Mouse (Mus musculus) forebrain, embryonic 13.5 days (tissue): ENCODE results near the gene Dysf. TPM values are rescaled to one million over a fixed set of nuclear protein-coding genes. Genes with fewer than 3 reads are reported as not detected.
"Not testable (repeated sequence)": the region's sequence is repeated elsewhere in the genome, so short reads cannot be mapped to it uniquely, and the experiment has no call there.

Experiments used
- ATAC-seq: fragments of 200-750 bp; cut with Nextera tagmentation; 2 replicates; pipeline ENCODE4 v1.8.0; 2017
- H3K27ac ChIP-seq: fragments of 300-500 bp; sonication (generic); 2 replicates; pipeline ENCODE4 v1.5.1; 2015; ENCODE audit warnings: inconsistent platforms, mild to moderate bottlenecking, moderate library complexity
- H3K27me3 ChIP-seq: fragments of 300-500 bp; sonication (generic); 2 replicates; pipeline ENCODE4 v1.6.1; 2015; ENCODE audit warnings: mild to moderate bottlenecking, inconsistent platforms
- H3K36me3 ChIP-seq: fragments of 300-500 bp; sonication (generic); 2 replicates; pipeline ENCODE4 v1.6.1; 2015; ENCODE audit warnings: mild to moderate bottlenecking, inconsistent platforms; ENCODE audit not compliant: poor library complexity, severe bottlenecking
- H3K4me1 ChIP-seq: fragments of 300-500 bp; sonication (generic); 2 replicates; pipeline ENCODE4 v1.6.1; 2015; ENCODE audit warnings: inconsistent platforms
- H3K4me2 ChIP-seq: fragments of 300-500 bp; sonication (generic); 2 replicates; pipeline ENCODE4 v1.6.1; 2015; ENCODE audit warnings: inconsistent platforms, mild to moderate bottlenecking, moderate library complexity
- H3K4me3 ChIP-seq: fragments of 300-500 bp; sonication (generic); 2 replicates; pipeline ENCODE4 v1.5.1; 2015; ENCODE audit warnings: mild to moderate bottlenecking, inconsistent platforms
- H3K9ac ChIP-seq: fragments of 300-500 bp; sonication (generic); 2 replicates; pipeline ENCODE4 v1.6.1; 2015; ENCODE audit warnings: mild to moderate bottlenecking, inconsistent platforms
- H3K9me3 ChIP-seq: fragments of 300-500 bp; sonication (generic); replicated peaks from 2 replicates; pipeline ENCODE4 v1.6.1; 2016; ENCODE audit warnings: inconsistent platforms
- WGBS: fragments of 180-500 bp; shearing (Covaris S2); methylation state at CpG from one replicate; pipeline ENCODE4 v1.1.7; 2015; 5-methylcytosine and 5-hydroxymethylcytosine counted together
- polyA plus RNA-seq: library from polyadenylated mRNA; unstranded; fragments of >200 nt; fragmentation: Nextera tagmentation; extraction: Ambion mirVana; gene quantifications from 2 replicates; pipeline ENCODE4 v1.2.1, GENCODE M21; 2015

Gene Dysf
- polyA plus RNA-seq, 1 experiment from 2014 or later: 1.3 TPM

GRCm38 (mm10) chr6:84020002-84020401, 11.6 kb downstream of the Dysf start:
- H3K9ac ChIP-seq: no peak overlapping the region
- WGBS: 88% methylated on average over 4 of the region's 4 CpGs
- H3K4me3 ChIP-seq: no peak overlapping the region
- no peaks in the 10 kb centered on the region for H3K9me3 ChIP-seq
- no peak overlapping the region for H3K27ac ChIP-seq
- H3K4me1 ChIP-seq: peaks cover 8% of the 10 kb centered on the region
- peaks cover 27% of the 10 kb centered on the region for H3K27me3 ChIP-seq
- no peaks in the 10 kb centered on the region for H3K36me3 ChIP-seq
- ATAC-seq: no peak
- H3K4me2 ChIP-seq: no peak overlapping the region

- peaks cover 27% of the 10 kb centered on the region for H3K27me3 ChIP-seq
- H3K4me2 ChIP-seq: no peak overlapping the region
- no peak for ATAC-seq
- no peak overlapping the region for H3K9ac ChIP-seq
- 75% methylated on average over 3 of the region's 3 CpGs for WGBS
- no peaks in the 10 kb centered on the region for H3K36me3 ChIP-seq
- H3K27ac ChIP-seq: no peak overlapping the region
- H3K4me1 ChIP-seq: peaks cover 8% of the 10 kb centered on the region
- H3K9me3 ChIP-seq: no peaks in the 10 kb centered on the region
- H3K4me3 ChIP-seq: no peak overlapping the region
These were observed 13.6 kb downstream of the Dysf start for GRCm38 (mm10) chr6:84021990-84022389.

GRCm38 (mm10) chr6:84025636-84026035, 17.2 kb downstream of the Dysf start:
- Histone ChIP-seq H3K4me1 (no peaks in the 10 kb centered on the region), H3K9ac (no peak overlapping the region), H3K36me3 (no peaks in the 10 kb centered on the region), H3K9me3 (no peaks in the 10 kb centered on the region), H3K27ac (no peak overlapping the region), H3K4me2 (no peak overlapping the region), H3K4me3 (no peak overlapping the region), H3K27me3 (no peaks in the 10 kb centered on the region)
- WGBS: 85% methylated on average over 3 of the region's 3 CpGs
- no peak for ATAC-seq

- no peaks in the 10 kb centered on the region for H3K9me3 ChIP-seq
- no peaks in the 10 kb centered on the region for H3K36me3 ChIP-seq
- H3K4me3 ChIP-seq: no peak overlapping the region
- no peak for ATAC-seq
- H3K4me2 ChIP-seq: no peak overlapping the region
- H3K27me3 ChIP-seq: no peaks in the 10 kb centered on the region
- no peak overlapping the region for H3K9ac ChIP-seq
- H3K27ac ChIP-seq: no peak overlapping the region
- H3K4me1 ChIP-seq: no peaks in the 10 kb centered on the region
These were observed 20.4 kb downstream of the Dysf start for GRCm38 (mm10) chr6:84028791-84029190.

GRCm38 (mm10) chr6:84029775-84030174, 21.4 kb downstream of the Dysf start:
- Histone ChIP-seq H3K27ac (no peak overlapping the region), H3K9ac (no peak overlapping the region), H3K36me3 (no peaks in the 10 kb centered on the region), H3K4me3 (no peak overlapping the region), H3K9me3 (no peaks in the 10 kb centered on the region), H3K4me2 (no peak overlapping the region), H3K4me1 (no peaks in the 10 kb centered on the region), H3K27me3 (no peaks in the 10 kb centered on the region)
- 92% methylated on average over 7 of the region's 7 CpGs for WGBS
- ATAC-seq: no peak

GRCm38 (mm10) chr6:84032516-84032915, 24.1 kb downstream of the Dysf start:
- not testable (repeated sequence) for H3K27ac ChIP-seq, H3K9me3 ChIP-seq, H3K4me3 ChIP-seq, H3K27me3 ChIP-seq, H3K36me3 ChIP-seq, H3K4me2 ChIP-seq, ATAC-seq, H3K4me1 ChIP-seq, H3K9ac ChIP-seq
- 82% methylated on average over 5 of the region's 5 CpGs for WGBS

GRCm38 (mm10) chr6:84043251-84043940, 35.0 kb downstream of the Dysf start:
- ATAC-seq: no peak
- H3K4me3 ChIP-seq: no peak overlapping the region
- no peak overlapping the region for H3K4me2 ChIP-seq
- no peaks in the 10 kb centered on the region for H3K36me3 ChIP-seq
- H3K9me3 ChIP-seq: no peaks in the 10 kb centered on the region
- no peak overlapping the region for H3K27ac ChIP-seq
- H3K4me1 ChIP-seq: no peaks in the 10 kb centered on the region
- H3K27me3 ChIP-seq: no peaks in the 10 kb centered on the region
- H3K9ac ChIP-seq: no peak overlapping the region
- WGBS: 70% methylated on average over 6 of the region's 6 CpGs

GRCm38 (mm10) chr6:84044679-84045078, 36.3 kb downstream of the Dysf start:
- Histone ChIP-seq H3K27ac (no peak overlapping the region), H3K4me2 (no peak overlapping the region), H3K27me3 (no peaks in the 10 kb centered on the region), H3K9me3 (no peaks in the 10 kb centered on the region), H3K4me1 (no peaks in the 10 kb centered on the region), H3K9ac (no peak overlapping the region), H3K36me3 (no peaks in the 10 kb centered on the region), H3K4me3 (no peak overlapping the region)
- WGBS: 85% methylated on average over 3 of the region's 3 CpGs
- no peak for ATAC-seq

- no peak overlapping the region for H3K4me3 ChIP-seq
- no peaks in the 10 kb centered on the region for H3K4me1 ChIP-seq
- H3K9ac ChIP-seq: no peak overlapping the region
- H3K9me3 ChIP-seq: no peaks in the 10 kb centered on the region
- no peaks in the 10 kb centered on the region for H3K27me3 ChIP-seq
- no peak overlapping the region for H3K4me2 ChIP-seq
- ATAC-seq: no peak
- no peak overlapping the region for H3K27ac ChIP-seq
- 87% methylated on average over 2 of the region's 2 CpGs for WGBS
- no peaks in the 10 kb centered on the region for H3K36me3 ChIP-seq
These were observed 40.5 kb downstream of the Dysf start for GRCm38 (mm10) chr6:84048856-84049255.

GRCm38 (mm10) chr6:84050238-84050637, 41.8 kb downstream of the Dysf start:
- H3K4me1 ChIP-seq: no peaks in the 10 kb centered on the region
- no peak for ATAC-seq
- H3K9ac ChIP-seq: no peak overlapping the region
- no peaks in the 10 kb centered on the region for H3K36me3 ChIP-seq
- H3K27me3 ChIP-seq: no peaks in the 10 kb centered on the region
- no peak overlapping the region for H3K27ac ChIP-seq
- no peaks in the 10 kb centered on the region for H3K9me3 ChIP-seq
- no peak overlapping the region for H3K4me2 ChIP-seq
- WGBS: 91% methylated on average over 4 of the region's 4 CpGs
- no peak overlapping the region for H3K4me3 ChIP-seq

- Histone ChIP-seq H3K27me3 (no peaks in the 10 kb centered on the region), H3K4me3 (no peak overlapping the region), H3K27ac (no peak overlapping the region), H3K9ac (no peak overlapping the region), H3K4me2 (no peak overlapping the region), H3K9me3 (no peaks in the 10 kb centered on the region), H3K36me3 (no peaks in the 10 kb centered on the region), H3K4me1 (no peaks in the 10 kb centered on the region)
- ATAC-seq: no peak
- 56% methylated on average over 6 of the region's 6 CpGs for WGBS
These were observed 42.6 kb downstream of the Dysf start for GRCm38 (mm10) chr6:84051032-84051431.

- Histone ChIP-seq H3K4me2 (no peak overlapping the region), H3K27me3 (no peaks in the 10 kb centered on the region), H3K27ac (no peak overlapping the region), H3K36me3 (no peaks in the 10 kb centered on the region), H3K9ac (no peak overlapping the region), H3K4me3 (no peak overlapping the region), H3K4me1 (no peaks in the 10 kb centered on the region), H3K9me3 (no peaks in the 10 kb centered on the region)
- WGBS: 85% methylated on average over 9 of the region's 9 CpGs
- ATAC-seq: no peak
These were observed 45.6 kb downstream of the Dysf start for GRCm38 (mm10) chr6:84053874-84054530.

- H3K9me3 ChIP-seq: no peaks in the 10 kb centered on the region
- 73% methylated on average over 1 of the region's 1 CpGs for WGBS
- H3K4me3 ChIP-seq: no peak overlapping the region
- H3K9ac ChIP-seq: no peak overlapping the region
- H3K27me3 ChIP-seq: no peaks in the 10 kb centered on the region
- no peak overlapping the region for H3K27ac ChIP-seq
- no peak for ATAC-seq
- no peaks in the 10 kb centered on the region for H3K36me3 ChIP-seq
- no peak overlapping the region for H3K4me2 ChIP-seq
- no peaks in the 10 kb centered on the region for H3K4me1 ChIP-seq
These were observed 47.2 kb downstream of the Dysf start for GRCm38 (mm10) chr6:84055619-84056018.
